Mouse (Mus musculus): Measurements from ENCODE around the gene Rgsl1.

- no peak for TF ChIP-seq CTCF (IDR thresholded peaks at IDR 0.05; ENCODE audit: low read depth, low read length)
- TF ChIP-seq POLR2A (IDR thresholded peaks at IDR 0.05; ENCODE audit: borderline replicate concordance, low read depth, low read length): no peak
Observed at GRCm38 (mm10) chr1:153740775-153741400, 103.1 kb downstream of the Rgsl1 start.

Measured in bone marrow macrophage, adult 2 months (primary cell).